Mouse (Mus musculus) forebrain, embryonic 13.5 days (tissue): ENCODE data around the gene Atp8b4. TPM values are rescaled to one million over a fixed set of nuclear protein-coding genes. Genes with fewer than 3 reads are reported as not detected.
A peak's percentile ranks its signal among the peaks of the same experiment; 100 is the strongest.

Experiments
- ATAC-seq: fragments of 200-750 bp; cut with Nextera tagmentation; 2 replicates; pipeline ENCODE4 v1.8.0; 2017
- H3K27ac ChIP-seq: fragments of 300-500 bp; sonication (generic); 2 replicates; pipeline ENCODE4 v1.5.1; 2015; ENCODE audit warnings: inconsistent platforms, mild to moderate bottlenecking, moderate library complexity
- H3K27me3 ChIP-seq: fragments of 300-500 bp; sonication (generic); 2 replicates; pipeline ENCODE4 v1.6.1; 2015; ENCODE audit warnings: mild to moderate bottlenecking, inconsistent platforms
- H3K36me3 ChIP-seq: fragments of 300-500 bp; sonication (generic); 2 replicates; pipeline ENCODE4 v1.6.1; 2015; ENCODE audit warnings: mild to moderate bottlenecking, inconsistent platforms; ENCODE audit not compliant: poor library complexity, severe bottlenecking
- H3K4me1 ChIP-seq: fragments of 300-500 bp; sonication (generic); 2 replicates; pipeline ENCODE4 v1.6.1; 2015; ENCODE audit warnings: inconsistent platforms
- H3K4me2 ChIP-seq: fragments of 300-500 bp; sonication (generic); 2 replicates; pipeline ENCODE4 v1.6.1; 2015; ENCODE audit warnings: inconsistent platforms, mild to moderate bottlenecking, moderate library complexity
- H3K4me3 ChIP-seq: fragments of 300-500 bp; sonication (generic); 2 replicates; pipeline ENCODE4 v1.5.1; 2015; ENCODE audit warnings: mild to moderate bottlenecking, inconsistent platforms
- H3K9ac ChIP-seq: fragments of 300-500 bp; sonication (generic); 2 replicates; pipeline ENCODE4 v1.6.1; 2015; ENCODE audit warnings: mild to moderate bottlenecking, inconsistent platforms
- H3K9me3 ChIP-seq: fragments of 300-500 bp; sonication (generic); replicated peaks from 2 replicates; pipeline ENCODE4 v1.6.1; 2016; ENCODE audit warnings: inconsistent platforms
- WGBS: fragments of 180-500 bp; shearing (Covaris S2); methylation state at CpG from one replicate; pipeline ENCODE4 v1.1.7; 2015; 5-methylcytosine and 5-hydroxymethylcytosine counted together
- polyA plus RNA-seq: library from polyadenylated mRNA; unstranded; fragments of >200 nt; fragmentation: Nextera tagmentation; extraction: Ambion mirVana; gene quantifications from 2 replicates; pipeline ENCODE4 v1.2.1, GENCODE M21; 2015

The Atp8b4 gene
- polyA plus RNA-seq, 1 experiment from 2014 or later = not detected

DNA sequence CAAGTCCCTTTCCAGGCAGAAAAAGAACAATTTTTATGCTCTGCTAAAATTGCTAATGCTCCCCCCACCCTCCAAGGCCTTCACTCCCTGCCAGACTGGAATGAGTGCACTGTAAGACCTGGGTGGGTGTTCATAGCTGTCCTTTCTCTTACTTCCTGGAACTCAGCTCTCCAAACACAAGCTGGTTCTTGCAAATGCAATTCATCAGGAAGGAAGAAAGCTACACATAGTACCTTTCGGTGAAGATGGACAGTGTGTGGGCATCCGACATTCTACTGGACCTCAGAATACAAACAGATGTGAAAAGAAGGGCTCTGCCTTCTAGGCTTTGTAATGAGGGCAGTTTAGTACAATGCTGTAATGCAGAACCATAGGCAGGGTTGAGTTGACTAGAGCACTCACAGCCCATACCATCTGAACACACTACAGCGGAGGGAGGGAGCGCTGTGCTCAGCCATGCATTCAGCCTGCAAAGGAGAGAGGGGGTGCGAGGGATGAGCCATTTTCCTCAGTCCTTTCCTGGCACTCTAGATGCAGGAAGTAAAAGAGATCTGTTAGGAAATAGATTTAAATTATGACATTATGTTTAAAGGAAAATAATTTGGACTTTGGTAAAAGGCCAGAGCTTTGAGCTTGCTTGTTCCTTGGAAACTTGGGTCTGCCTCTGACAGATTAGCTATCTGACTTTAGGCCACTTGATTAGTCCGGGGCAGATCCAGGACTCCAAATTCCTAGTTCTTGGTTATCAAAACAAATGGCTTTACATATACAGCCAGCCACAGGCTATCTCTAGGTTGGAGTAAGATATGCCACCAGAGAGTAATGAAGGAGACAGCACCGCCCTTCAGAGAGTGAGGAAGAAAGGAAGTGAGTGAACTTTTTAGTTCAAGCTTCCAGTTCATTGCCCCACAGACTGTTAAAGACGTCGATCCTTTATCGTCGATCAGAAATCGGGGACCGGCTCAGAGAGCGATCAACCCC is 136.4 kb downstream of the Atp8b4 start:
- Histone ChIP-seq H3K9ac (no peak overlapping the region), H3K27me3 (no peaks in the 10 kb centered on the region), H3K4me3 (no peak overlapping the region), H3K4me1 (peaks cover 15% of the 10 kb centered on the region; the same call in 1 of the 2 replicates), H3K36me3 (no peaks in the 10 kb centered on the region), H3K4me2 (no peak overlapping the region), H3K27ac (no peak overlapping the region), H3K9me3 (no peaks in the 10 kb centered on the region)
- ATAC-seq = no peak
- 88% methylated on average over 14 of the region's 14 CpGs for WGBS

DNA sequence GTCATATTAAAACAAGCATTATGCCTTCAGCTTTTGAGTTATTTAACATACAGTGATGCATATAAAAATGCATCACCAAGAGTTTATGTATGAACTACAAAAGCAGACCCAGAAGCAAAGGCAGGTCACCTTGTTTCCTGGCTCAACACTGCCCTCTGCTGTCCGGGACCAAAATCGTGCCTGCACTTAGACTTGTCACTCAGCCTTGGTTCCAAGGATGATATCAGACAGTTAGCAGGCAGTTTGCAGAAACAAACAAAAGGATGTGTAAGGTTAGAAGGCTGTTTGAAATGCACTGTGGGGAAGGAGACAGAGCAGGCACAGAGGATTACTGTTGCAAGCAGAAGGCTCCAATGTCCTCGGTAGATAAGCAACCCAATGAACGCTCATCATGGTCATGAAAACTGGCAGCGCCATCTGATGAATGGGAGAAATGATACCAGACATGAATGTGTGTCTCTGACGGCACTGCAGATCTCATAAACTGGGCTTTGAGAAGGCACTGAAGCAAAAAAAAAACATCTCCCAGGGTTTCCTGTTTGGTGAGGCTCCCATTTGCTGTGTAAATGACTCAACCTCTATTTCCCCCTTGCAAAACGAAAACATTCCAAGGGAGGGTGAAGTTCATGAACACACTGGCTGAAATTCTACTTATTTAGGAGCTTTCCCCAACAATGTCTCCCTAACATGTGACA is 137.3 kb downstream of the Atp8b4 start:
- peak; percentile 81; the same call in 1 of the 2 replicates for ATAC-seq
- peaks cover 15% of the 10 kb centered on the region; the same call in 1 of the 2 replicates for H3K4me1 ChIP-seq
- H3K27ac ChIP-seq = no peak overlapping the region
- H3K4me3 ChIP-seq = no peak overlapping the region
- H3K27me3 ChIP-seq = no peaks in the 10 kb centered on the region
- no peaks in the 10 kb centered on the region for H3K9me3 ChIP-seq
- H3K36me3 ChIP-seq = no peaks in the 10 kb centered on the region
- WGBS = 58% methylated on average over 7 of the region's 7 CpGs
- H3K4me2 ChIP-seq = no peak overlapping the region
- H3K9ac ChIP-seq = no peak overlapping the region

DNA sequence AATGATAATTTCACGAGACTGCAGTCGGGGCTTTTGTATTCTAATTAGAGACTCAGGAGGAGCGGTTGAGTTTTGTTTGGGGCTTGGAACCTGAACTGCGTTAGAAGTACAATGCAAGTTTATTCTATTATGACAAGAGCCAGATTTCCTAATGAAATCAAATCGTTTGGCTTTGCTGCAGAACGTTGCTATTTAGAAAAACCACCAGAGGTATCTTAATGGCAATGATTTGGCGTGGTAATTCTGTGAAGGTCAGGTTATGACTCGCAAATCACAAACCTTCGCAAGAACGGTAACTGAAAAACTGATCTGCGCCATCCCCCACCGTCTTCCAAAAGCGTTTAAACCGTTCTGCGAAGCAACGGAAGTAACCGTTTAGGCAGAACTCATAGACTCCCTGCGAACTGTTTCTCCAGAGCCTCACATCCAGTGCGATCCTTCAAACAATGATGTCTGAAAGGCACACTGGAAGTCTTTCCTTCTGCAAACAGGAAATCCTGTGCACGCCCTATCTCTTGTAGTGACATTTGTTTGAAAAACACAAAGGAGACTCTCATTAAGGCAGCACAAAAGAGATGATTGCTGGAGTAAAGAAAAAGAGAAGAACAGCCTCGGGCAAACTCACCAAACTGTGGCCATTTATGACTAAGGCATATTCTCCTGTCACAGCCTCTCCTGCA is 139.2 kb downstream of the Atp8b4 start:
- 46% methylated on average over 21 of the region's 21 CpGs for WGBS
- no peak for ATAC-seq
- Histone ChIP-seq H3K4me3 (no peak overlapping the region), H3K9ac (no peak overlapping the region), H3K4me1 (peaks cover 15% of the 10 kb centered on the region; the same call in 1 of the 2 replicates), H3K27me3 (no peaks in the 10 kb centered on the region), H3K9me3 (no peaks in the 10 kb centered on the region), H3K27ac (no peak overlapping the region), H3K4me2 (no peak overlapping the region), H3K36me3 (no peaks in the 10 kb centered on the region)

DNA sequence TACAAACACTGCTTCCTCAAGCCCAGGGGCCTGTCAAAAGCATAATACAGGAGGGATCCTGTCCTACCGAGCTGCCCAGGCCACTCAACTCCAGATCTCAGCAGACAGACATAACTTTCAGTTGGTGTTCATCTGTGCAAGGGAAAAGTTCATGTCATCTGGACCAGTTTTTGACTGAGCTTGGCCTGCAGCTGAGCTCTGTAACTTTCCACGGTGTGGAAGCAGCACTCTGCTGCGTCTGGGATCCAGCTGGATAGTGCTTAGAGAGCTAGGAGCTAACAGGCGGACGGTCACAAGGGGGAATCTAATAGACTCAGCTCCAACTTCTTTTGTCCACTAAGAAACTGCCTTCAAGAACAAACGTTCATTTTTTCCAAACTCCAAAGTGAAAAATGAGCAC is 139.8 kb downstream of the Atp8b4 start:
- Histone ChIP-seq H3K9me3 (no peaks in the 10 kb centered on the region), H3K36me3 (no peaks in the 10 kb centered on the region), H3K4me3 (no peak overlapping the region), H3K4me2 (no peak overlapping the region), H3K9ac (no peak overlapping the region), H3K4me1 (peaks cover 15% of the 10 kb centered on the region; the same call in 1 of the 2 replicates), H3K27me3 (no peaks in the 10 kb centered on the region), H3K27ac (no peak overlapping the region)
- ATAC-seq = no peak
- WGBS = 30% methylated on average over 6 of the region's 6 CpGs

DNA sequence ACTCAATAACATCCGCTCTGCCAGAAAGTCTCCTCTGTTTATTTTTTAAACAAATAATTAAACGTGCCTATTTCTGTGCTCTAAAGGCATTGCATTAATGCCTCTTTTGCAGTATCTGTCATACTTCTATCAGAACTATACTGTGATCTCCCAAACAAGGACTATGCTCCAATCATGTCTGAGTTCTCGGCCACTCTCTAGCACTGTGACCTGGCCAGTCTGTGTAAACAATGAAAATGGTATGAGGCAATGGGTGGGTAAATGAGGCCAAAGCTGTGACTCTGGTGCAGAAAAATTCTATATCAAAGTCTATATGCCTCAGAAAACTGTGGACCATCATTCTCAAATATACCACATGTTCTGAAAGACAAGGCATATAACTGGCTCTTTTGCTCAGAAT is 140.5 kb downstream of the Atp8b4 start:
- H3K4me1 ChIP-seq = peaks cover 15% of the 10 kb centered on the region; the same call in 1 of the 2 replicates
- 87% methylated on average over 3 of the region's 3 CpGs for WGBS
- no peaks in the 10 kb centered on the region for H3K27me3 ChIP-seq
- H3K36me3 ChIP-seq = no peaks in the 10 kb centered on the region
- no peak overlapping the region for H3K9ac ChIP-seq
- H3K27ac ChIP-seq = no peak overlapping the region
- H3K4me3 ChIP-seq = no peak overlapping the region
- no peak for ATAC-seq
- no peak overlapping the region for H3K4me2 ChIP-seq
- H3K9me3 ChIP-seq = no peaks in the 10 kb centered on the region

DNA sequence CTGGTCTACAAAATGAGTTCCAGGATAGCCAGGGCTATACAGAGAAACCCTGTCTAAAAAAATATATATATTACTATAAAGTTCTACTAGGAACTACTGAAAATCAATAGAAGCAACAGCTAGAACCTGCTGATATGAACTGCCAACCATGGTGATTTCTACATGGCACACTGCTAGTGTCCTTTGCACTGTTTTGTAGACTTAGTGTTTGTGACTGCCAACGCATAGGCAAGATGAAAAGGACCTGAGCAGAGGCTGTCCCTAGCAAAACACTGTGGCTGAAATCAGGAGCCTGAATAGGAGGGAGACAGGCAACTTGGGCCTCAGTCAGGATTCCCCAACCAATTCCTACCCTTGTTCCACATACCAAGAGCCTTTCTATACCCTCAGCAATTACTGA is 141.2 kb downstream of the Atp8b4 start:
- Histone ChIP-seq H3K27me3 (no peaks in the 10 kb centered on the region), H3K4me1 (peaks cover 15% of the 10 kb centered on the region; the same call in 1 of the 2 replicates), H3K9ac (no peak overlapping the region), H3K4me2 (no peak overlapping the region), H3K9me3 (no peaks in the 10 kb centered on the region), H3K27ac (no peak overlapping the region), H3K36me3 (no peaks in the 10 kb centered on the region), H3K4me3 (no peak overlapping the region)
- WGBS = 91% methylated on average over 1 of the region's 1 CpGs
- ATAC-seq = no peak

DNA sequence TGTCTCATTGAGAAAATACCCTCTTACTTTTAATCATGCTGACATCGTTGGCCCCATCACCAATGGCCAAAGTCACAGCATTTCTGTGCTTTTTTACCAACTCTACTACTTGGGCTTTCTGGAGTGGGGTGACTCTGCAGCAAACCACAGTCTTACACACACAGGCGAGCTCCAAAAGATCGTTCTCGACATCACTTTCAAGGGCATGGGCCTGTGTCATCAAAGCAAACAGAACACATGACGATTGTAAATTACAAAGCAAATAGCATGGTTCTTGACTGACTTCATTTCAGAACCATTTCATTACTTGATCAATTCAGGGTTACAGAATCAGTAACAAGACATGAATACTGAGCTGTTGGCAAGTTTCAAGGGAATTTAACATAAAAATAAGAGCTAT is 141.7 kb downstream of the Atp8b4 start:
- Histone ChIP-seq H3K9me3 (no peaks in the 10 kb centered on the region), H3K4me1 (peaks cover 15% of the 10 kb centered on the region; the same call in 1 of the 2 replicates), H3K27ac (no peak overlapping the region), H3K4me3 (no peak overlapping the region), H3K36me3 (no peaks in the 10 kb centered on the region), H3K9ac (no peak overlapping the region), H3K4me2 (no peak overlapping the region), H3K27me3 (no peaks in the 10 kb centered on the region)
- WGBS = 92% methylated on average over 5 of the region's 5 CpGs
- ATAC-seq = no peak

DNA sequence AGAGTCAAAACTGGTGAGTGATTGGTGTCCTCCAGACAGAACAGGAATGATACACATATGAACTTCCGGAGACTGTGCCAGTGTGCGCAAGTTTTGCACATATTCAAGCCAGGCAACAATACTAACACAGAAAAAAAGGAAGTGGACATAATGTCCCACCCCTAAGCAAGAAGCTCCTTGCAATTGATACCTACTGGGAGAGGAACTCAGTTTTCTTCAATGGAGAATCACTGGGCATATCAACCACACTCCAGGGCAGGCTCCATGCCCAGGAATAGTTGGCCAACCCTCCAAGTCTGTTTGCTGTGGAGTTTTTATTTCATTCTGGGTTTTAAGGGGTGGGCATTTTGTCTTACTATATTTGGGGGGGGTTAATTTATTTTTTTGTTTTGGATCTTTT is 145.2 kb downstream of the Atp8b4 start:
- Histone ChIP-seq H3K9me3 (no peaks in the 10 kb centered on the region), H3K9ac (no peak overlapping the region), H3K4me2 (no peak overlapping the region), H3K27me3 (no peaks in the 10 kb centered on the region), H3K4me1 (no peaks in the 10 kb centered on the region), H3K27ac (no peak overlapping the region), H3K4me3 (no peak overlapping the region), H3K36me3 (no peaks in the 10 kb centered on the region)
- WGBS = 96% methylated on average over 2 of the region's 2 CpGs
- ATAC-seq = no peak

DNA sequence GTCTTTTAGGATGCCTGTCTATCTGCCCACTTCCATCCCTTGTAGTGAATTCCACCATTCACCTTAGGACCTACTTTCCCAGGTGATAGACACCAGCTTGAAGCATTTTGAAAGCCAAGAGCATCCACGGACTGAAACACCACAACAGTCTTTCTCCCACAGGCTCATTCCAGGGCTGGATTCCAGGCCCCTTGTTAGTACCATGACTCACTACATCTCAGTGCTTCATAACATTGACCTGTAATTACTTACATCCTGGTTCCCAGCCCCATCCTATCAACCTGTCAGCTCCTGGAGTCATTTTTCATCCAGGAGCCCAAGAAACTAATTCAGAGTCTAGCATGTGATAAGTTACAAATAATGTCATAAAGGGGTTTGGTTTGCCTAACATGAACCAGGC is 148.7 kb downstream of the Atp8b4 start:
- 85% methylated on average over 1 of the region's 1 CpGs for WGBS
- Histone ChIP-seq H3K27me3 (no peaks in the 10 kb centered on the region), H3K4me2 (no peak overlapping the region), H3K4me1 (no peaks in the 10 kb centered on the region), H3K27ac (no peak overlapping the region), H3K4me3 (no peak overlapping the region), H3K36me3 (no peaks in the 10 kb centered on the region), H3K9me3 (no peaks in the 10 kb centered on the region), H3K9ac (no peak overlapping the region)
- ATAC-seq = no peak

DNA sequence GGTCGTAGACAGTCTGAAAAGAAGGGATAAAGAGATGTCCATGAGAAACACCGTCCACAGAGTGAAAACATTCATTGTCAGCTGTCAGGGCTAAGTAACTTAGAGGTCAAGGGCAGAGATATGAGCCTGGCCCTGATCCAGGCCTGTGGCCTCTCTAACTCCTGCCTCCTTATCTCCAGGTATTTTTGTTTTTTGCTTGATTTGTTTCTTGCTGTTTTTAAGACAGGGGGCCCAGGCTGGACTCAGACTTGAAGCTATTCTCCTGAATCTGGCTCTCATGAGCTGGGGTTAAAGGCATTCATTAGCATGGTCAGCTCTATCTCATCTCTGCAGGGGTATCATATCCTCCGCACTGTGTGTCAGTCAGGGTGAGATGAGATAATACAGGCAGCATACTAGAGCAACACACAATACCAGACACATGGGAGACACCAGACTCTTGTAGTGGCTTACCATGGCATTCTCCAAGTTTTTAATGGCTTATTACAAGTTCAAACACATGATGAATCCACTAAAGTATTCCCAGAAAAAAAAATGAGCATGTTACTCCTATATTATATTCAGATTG is 157.4 kb downstream of the Atp8b4 start:
- WGBS = 74% methylated on average over 3 of the region's 3 CpGs
- Histone ChIP-seq H3K9ac (no peak overlapping the region), H3K36me3 (no peaks in the 10 kb centered on the region), H3K27me3 (no peaks in the 10 kb centered on the region), H3K27ac (no peak overlapping the region), H3K4me2 (no peak overlapping the region), H3K4me1 (no peaks in the 10 kb centered on the region), H3K9me3 (no peaks in the 10 kb centered on the region), H3K4me3 (no peak overlapping the region)
- no peak for ATAC-seq

DNA sequence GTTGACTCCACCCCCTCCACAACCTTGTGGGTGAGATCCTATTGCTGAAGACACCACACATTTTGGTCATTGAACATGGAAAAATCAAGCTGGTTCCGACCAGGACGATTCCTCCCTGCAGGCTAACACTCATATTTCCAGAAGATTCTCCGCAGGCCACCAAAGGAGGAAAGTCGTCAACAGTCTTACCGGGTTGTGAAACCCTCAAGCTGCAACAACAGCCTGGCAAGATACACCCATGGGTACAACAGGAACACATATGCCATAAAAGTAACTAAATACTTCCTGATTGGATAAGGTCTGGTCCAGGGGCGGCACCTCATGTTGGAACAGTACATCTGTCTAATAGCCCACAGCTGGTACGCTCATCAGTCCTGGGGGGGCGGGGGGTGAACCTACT is 159.0 kb downstream of the Atp8b4 start:
- no peak overlapping the region for H3K4me2 ChIP-seq
- H3K36me3 ChIP-seq = no peaks in the 10 kb centered on the region
- no peaks in the 10 kb centered on the region for H3K4me1 ChIP-seq
- no peak overlapping the region for H3K9ac ChIP-seq
- 92% methylated on average over 8 of the region's 8 CpGs for WGBS
- H3K4me3 ChIP-seq = no peak overlapping the region
- no peak for ATAC-seq
- H3K27me3 ChIP-seq = no peaks in the 10 kb centered on the region
- H3K9me3 ChIP-seq = no peaks in the 10 kb centered on the region
- H3K27ac ChIP-seq = no peak overlapping the region

DNA sequence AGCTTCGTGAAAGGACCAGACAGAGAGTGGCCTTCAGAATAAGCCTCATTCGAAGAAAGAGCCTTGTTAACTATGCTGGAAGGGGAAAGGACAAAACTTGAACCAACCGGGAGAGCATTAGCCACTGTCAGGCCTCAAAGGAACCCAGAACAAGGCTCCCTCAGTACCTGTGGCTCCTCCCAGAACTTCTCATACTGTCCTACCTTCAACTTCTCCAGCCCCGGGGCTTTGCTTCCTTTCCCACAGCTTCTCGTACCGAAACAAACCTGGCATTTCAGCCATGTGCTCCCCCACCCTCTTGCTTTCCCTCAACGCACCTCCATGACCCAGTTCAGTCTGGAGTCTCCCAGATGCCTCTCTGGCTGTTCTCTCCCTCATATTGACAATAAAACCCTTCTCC is 160.3 kb downstream of the Atp8b4 start:
- H3K4me1 ChIP-seq = no peaks in the 10 kb centered on the region
- no peaks in the 10 kb centered on the region for H3K27me3 ChIP-seq
- no peak overlapping the region for H3K4me2 ChIP-seq
- H3K9me3 ChIP-seq = no peaks in the 10 kb centered on the region
- no peak for ATAC-seq
- no peak overlapping the region for H3K9ac ChIP-seq
- 91% methylated on average over 7 of the region's 7 CpGs for WGBS
- no peaks in the 10 kb centered on the region for H3K36me3 ChIP-seq
- H3K27ac ChIP-seq = no peak overlapping the region
- no peak overlapping the region for H3K4me3 ChIP-seq
